Mouse (Mus musculus): ENCODE data around the gene Anxa2. TPM values are rescaled to one million over a fixed set of nuclear protein-coding genes. Genes with fewer than 3 reads are reported as not detected.

Anxa2 gene
- total RNA-seq, 1 experiment from 2014 or later: 445 TPM

GRCm38 (mm10) chr9:69511881-69512590, 58.6 kb downstream of the Anxa2 start:
- no peak for DNase-seq

- no peak for DNase-seq
Observed at GRCm38 (mm10) chr9:69512726-69513125, 59.3 kb downstream of the Anxa2 start.

- DNase-seq: no peak
Observed at GRCm38 (mm10) chr9:69514206-69514605, 60.8 kb downstream of the Anxa2 start.

- no peak for DNase-seq
Observed at GRCm38 (mm10) chr9:69515416-69515815, 62.0 kb downstream of the Anxa2 start.

- DNase-seq: no peak
Observed at GRCm38 (mm10) chr9:69517387-69518035, 64.1 kb downstream of the Anxa2 start.

Small RNAs within 50 kb of the gene (microRNA-seq; reads per million reads assigned to microRNA genes)
- 1.4 to 4.8 reads per million in 2 experiments for gene Mir3109

Other genes starting within 250 kb of the Anxa2 start
- gene Ice2, start 55.7 kb upstream of the Anxa2 start, total RNA-seq (2021): 16.9 and 19.8 TPM in 2 replicates

Data from adrenal gland, postnatal 25 days (tissue).